Mouse (Mus musculus): Measurements from ENCODE around the gene Jakmip3. TPM values are rescaled to one million over a fixed set of nuclear protein-coding genes. Genes with fewer than 3 reads are reported as not detected.

The Jakmip3 gene
- 1.1 TPM for polyA plus RNA-seq (2014; fragmentation: Illumina TruSeq; extraction: RNeasy Lipid Tissue Mini Kit (QIAGEN cat#74804); ENCODE audit: low read depth, low replicate concordance)

DNA sequence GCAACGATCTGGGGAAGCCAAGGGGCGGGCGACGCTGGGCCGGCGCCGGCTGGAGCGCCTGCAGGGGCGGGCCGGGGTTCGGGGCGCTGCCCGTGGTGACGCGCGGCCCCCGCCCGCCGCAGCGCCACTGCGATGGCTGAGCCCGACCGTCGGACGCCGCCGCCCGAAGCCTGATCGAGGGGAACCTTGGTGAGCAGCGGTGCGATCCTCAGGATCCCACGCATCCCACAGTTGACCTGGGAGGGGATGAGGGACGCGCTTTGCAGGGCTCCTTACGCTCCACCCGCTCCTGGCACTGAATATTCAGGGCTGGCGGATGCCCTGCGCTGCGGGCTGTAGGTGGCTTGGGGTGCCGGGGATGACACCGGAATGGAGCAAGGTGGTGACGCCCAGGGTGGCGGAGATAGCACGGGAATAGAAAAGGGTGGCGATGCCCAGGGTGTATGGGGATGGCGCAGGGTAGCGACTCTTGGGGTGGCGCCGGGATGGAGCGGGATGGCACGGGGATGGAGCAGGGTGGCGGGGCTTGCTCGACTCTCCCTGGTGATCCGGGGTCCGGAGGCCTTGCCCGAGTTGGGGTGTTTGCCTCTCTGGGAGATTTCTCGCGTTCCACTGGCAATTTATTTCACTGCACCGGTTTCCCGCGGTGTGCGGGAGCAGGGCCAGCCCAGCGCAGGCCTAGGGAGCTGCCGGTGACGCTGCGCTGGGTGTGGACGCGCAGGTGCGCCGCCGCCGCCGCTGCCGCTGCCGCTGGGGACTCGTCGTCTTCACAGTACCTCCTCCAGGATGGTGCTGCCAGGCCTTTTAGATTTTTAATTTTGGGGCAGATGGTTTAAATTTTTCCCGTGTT is at the start of gene Jakmip3:
Jakmip3 (plus strand) TSS at position 119 of the 850 bp plus-strand sequence.

DNA sequence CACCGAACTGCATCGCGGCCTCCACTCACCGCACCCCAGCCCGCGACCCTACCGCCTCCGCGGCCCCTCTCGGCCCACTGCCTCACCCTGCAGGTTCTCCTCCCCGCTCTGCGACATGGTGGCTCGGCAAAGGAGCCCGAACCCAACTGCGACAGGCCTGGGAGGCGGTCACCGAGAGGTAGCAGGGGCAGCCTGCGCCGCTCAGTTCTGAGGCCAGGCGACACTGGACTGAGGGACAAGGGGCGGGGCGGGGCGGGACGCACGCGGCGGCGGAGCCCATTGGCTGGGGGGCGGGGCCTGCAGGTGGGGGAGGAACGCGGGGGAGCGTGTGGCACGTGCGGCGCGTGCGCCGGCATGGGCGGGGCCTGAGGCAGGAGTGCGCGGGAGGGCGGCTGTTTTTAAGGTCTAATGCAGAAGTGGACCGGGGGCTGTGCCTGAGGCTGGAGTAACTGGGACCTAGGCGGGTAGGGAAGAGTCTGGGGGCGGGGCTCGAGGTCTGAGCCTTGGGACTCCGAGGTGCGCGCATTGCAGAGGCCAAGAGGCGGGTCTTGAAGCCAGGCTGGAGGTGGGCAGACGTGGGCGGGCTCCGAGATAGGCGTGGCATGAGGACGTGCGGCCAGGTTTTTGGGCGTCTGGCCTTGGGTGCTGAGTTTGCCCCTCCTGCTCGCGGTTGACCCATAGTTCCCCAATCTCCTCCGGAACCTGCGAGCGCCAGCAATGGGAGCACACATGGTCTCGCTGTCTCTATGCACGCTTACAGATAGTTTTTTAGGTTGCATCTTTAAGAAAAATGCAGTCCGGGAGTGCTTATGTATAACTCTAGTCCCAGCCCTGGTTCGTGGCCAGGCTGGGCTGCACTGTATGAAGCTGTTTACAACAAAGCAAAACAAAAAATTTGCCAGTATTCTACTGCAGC is 31.0 kb upstream of the Jakmip3 start, which contains the start of gene Bnip3:
Bnip3 (minus strand) TSS at position 243 of the 916 bp plus-strand sequence.

DNA sequence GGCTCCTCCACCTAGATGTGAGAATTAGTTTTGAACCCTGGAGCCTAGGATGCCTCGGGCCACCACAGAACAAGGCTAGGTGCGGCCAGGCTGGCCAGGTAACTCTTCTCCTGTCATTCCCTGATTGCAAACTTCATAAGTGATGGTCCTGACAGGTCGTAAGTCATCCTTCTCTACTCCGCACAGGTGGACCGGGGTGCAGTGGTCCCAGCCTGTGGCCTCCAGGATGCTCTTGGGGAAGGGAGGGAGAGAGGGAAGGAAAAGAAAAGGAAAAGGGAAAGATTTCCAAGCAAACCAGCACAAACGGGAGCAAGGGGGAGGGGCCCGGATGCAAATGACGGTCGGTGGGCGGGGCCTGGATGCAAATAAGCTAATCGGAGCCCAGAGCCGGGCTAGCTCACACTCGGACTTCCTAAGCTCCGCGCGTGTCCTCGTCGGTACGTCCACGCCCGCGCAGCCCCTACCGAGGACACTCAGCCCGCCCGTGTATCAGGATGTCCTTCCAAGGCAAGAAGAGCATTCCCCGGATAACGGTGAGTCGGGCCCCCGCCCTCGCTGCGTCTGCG is 145.2 kb downstream of the Jakmip3 start, which contains the start of gene Dpysl4:
Dpysl4 (plus strand) TSS at position 373 of the 566 bp plus-strand sequence.

Other genes starting within 250 kb of the Jakmip3 start
- 451 TPM for gene Ppp2r2d, start 94.7 kb upstream of the Jakmip3 start, polyA plus RNA-seq (2014; fragmentation: Illumina TruSeq; extraction: RNeasy Lipid Tissue Mini Kit (QIAGEN cat#74804); ENCODE audit: low read depth, low replicate concordance)
- 7.1 TPM for gene Mapk1ip1, start 94.5 kb upstream of the Jakmip3 start, polyA plus RNA-seq (2014; fragmentation: Illumina TruSeq; extraction: RNeasy Lipid Tissue Mini Kit (QIAGEN cat#74804); ENCODE audit: low read depth, low replicate concordance)
- 39.7 TPM for gene Bnip3, start 31.2 kb upstream of the Jakmip3 start, polyA plus RNA-seq (2014; fragmentation: Illumina TruSeq; extraction: RNeasy Lipid Tissue Mini Kit (QIAGEN cat#74804); ENCODE audit: low read depth, low replicate concordance)
- gene Dpysl4, start 145.3 kb downstream of the Jakmip3 start, polyA plus RNA-seq (2014; fragmentation: Illumina TruSeq; extraction: RNeasy Lipid Tissue Mini Kit (QIAGEN cat#74804); ENCODE audit: low read depth, low replicate concordance): 1.1 TPM